In genomic region chr17:81015814-81016447, GRCm38 (mm10) we compare ENCODE assay signal across 8 mouse cellular contexts. TPM values are rescaled to one million over a fixed set of nuclear protein-coding genes. Genes with fewer than 3 reads are reported as not detected.
DNase-seq lines count a peak whose midpoint lies in the region; ATAC-seq and TF ChIP-seq lines count a peak whose summit lies in the region.
"Had no signal": no experiment of that assay in that cellular context is flagged by ENCODE, and none has a peak within 500 bp of the region (broad histone marks: within the 10 kb centered on the region; RNA-seq: fewer than 3 reads in every experiment).

No protein-coding gene starts in this region.

- H3K9ac ChIP-seq in heart, embryonic 14.5 days (ENCODE audit: low read length), result no peak overlapping the region
- H3K9ac ChIP-seq: heart, embryonic 15.5 days had no signal

- H3K27ac ChIP-seq in heart, embryonic 14.5 days (replicated peaks in 1 of 2; ENCODE audit: control insufficient read depth in 1 of 2, insufficient read depth in 1 of 2, low read depth in 2 of 2, low read length in 2 of 2), result peak overlapping the region in 1 of 2 experiments; percentile 35; a peak in 1 of 4 replicates
- H3K27ac ChIP-seq: heart, embryonic 15.5 days had no signal

- no peaks in the 10 kb centered on the region for H3K36me3 ChIP-seq in heart, embryonic 14.5 days (ENCODE audit: control insufficient read depth, insufficient read depth, low read length)
- H3K36me3 ChIP-seq: heart, embryonic 15.5 days had no signal

- no peaks in the 10 kb centered on the region for H3K9me3 ChIP-seq in heart, embryonic 14.5 days (ENCODE audit: control insufficient read depth, low read length)
- H3K9me3 ChIP-seq: heart, embryonic 15.5 days had no signal

- no peak overlapping the region for H3K4me3 ChIP-seq in heart, embryonic 14.5 days (ENCODE audit: control insufficient read depth in 1 of 2, insufficient read depth in 1 of 2, low read depth in 1 of 2, low read length in 2 of 2)
- H3K4me3 ChIP-seq in lung, adult 2 months (replicated peaks; ENCODE audit: extremely low read depth, low read depth, low read length), result no peak overlapping the region
- H3K4me3 ChIP-seq: heart, embryonic 15.5 days had no signal

- DNase-seq in CD4-positive, CD25-positive, alpha-beta regulatory T cell, adult 2 months (ENCODE audit: low read depth, low spot score), result peak; percentile 63
- peak; percentile 86 for DNase-seq in MN1 (ENCODE audit: low spot score)
- DNase-seq in cerebellum, postnatal 10 days, result peak; percentile 76 to 87
- peak; percentile 51 to 70 for DNase-seq in kidney, postnatal 25 days
- DNase-seq in lung, adult 2 months, result peak; percentile 11
- peak; percentile 67 to 69 for DNase-seq in right cerebral cortex, postnatal 10 days (ENCODE audit: low spot score in 2 of 2)

- WGBS in heart, embryonic 14.5 days, result 35% methylated on average over 4 of the region's 4 CpGs
- 22% methylated on average over 4 of the region's 4 CpGs for WGBS in lung, adult 2 months

- H3K27me3 ChIP-seq in heart, embryonic 14.5 days (ENCODE audit: control insufficient read depth, insufficient read depth, low read length), result no peaks in the 10 kb centered on the region

- H3K4me2 ChIP-seq in heart, embryonic 14.5 days (ENCODE audit: low read length), result no peak overlapping the region
- H3K4me2 ChIP-seq: heart, embryonic 15.5 days had no signal

- no peak for TF ChIP-seq POLR2A in lung, adult 2 months (IDR thresholded peaks at IDR 0.05; ENCODE audit: borderline replicate concordance, extremely low read depth, low read depth, low read length)

- peak; percentile 48 for TF ChIP-seq CTCF in lung, adult 2 months (IDR thresholded peaks at IDR 0.05; ENCODE audit: insufficient read depth, low read length)

- peaks cover 11 to 12% of the 10 kb centered on the region in 2 experiments for H3K4me1 ChIP-seq in heart, embryonic 14.5 days (ENCODE audit: control insufficient read depth in 2 of 2, insufficient read depth in 2 of 2, low read length in 2 of 2)
- peaks cover 5% of the 10 kb centered on the region for H3K4me1 ChIP-seq in lung, adult 2 months (ENCODE audit: control insufficient read depth, insufficient read depth, low read length)

- 0 out of 2 replicates have a peak, but pooled peaks have one; percentile 40 for ATAC-seq in heart, embryonic 14.5 days (ENCODE audit: insufficient number of reproducible peaks, insufficient read depth, low FRiP score, low read depth)

RNA-seq across cellular contexts. Expression of gene Thumpd2, which starts 49.0 kb away (rescaled TPM):
- polyA plus RNA-seq in heart, embryonic 14.5 days (2014; fragmentation: Nextera tagmentation; extraction: Ambion mirVana), result 11.1 and 11.3 TPM in 2 replicates
- polyA plus RNA-seq in lung, adult 2 months (2012; rRNA removed), result 1.3 and 1.5 TPM in 2 replicates

Comparison
In these comparisons a context has a peak if more than half of its experiments do, and no peak if none do; other contexts are left out.
1. DNase-seq: peak in every context shown above with its lines; median percentile 86 in MN1; 82 in cerebellum, postnatal 10 days; 68 in right cerebral cortex, postnatal 10 days; 63 in CD4-positive, CD25-positive, alpha-beta regulatory T cell, adult 2 months; 60 in kidney, postnatal 25 days; 11 in lung, adult 2 months.